In the genomic region with DNA sequence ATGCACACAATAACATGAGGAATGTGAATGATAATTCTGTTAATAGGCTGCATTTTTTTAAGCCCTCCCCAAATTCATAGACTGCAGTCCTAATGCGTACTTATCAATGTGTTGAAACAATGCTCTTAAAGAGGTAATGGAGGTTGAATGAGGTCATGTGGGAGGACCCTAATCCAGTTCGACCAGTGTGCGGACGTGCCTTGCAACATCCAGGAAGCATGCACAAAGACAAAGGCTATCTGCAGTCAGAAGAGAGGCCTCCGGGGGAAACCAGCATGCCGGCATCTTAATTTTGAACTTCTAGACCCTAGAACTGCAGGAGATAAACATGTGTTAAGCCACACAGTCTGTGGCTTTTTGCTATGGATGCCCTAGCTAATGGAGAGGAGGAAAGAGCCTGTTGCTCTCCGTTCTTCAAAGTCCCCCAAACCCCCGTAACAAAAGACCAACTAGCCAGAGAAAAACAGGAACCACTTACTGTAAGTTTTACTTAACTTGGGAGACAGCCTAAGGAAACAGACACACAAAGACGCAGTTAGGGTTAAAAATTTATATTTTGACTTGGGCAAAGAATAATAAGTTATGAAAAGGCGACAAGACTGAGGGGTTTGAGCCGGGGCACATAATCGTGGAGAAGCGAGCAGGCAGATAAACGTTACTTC, we compare ENCODE assay signal across 12 mouse cellular contexts. TPM values are rescaled to one million over a fixed set of nuclear protein-coding genes. Genes with fewer than 3 reads are reported as not detected.
DNase-seq lines count a peak whose midpoint lies in the region; ATAC-seq and TF ChIP-seq lines count a peak whose summit lies in the region.
"Had no signal": no experiment of that assay in that cellular context is flagged by ENCODE, and none has a peak within 500 bp of the region (broad histone marks: within the 10 kb centered on the region; RNA-seq: fewer than 3 reads in every experiment).

No protein-coding gene starts in this region.

- H3K4me1 ChIP-seq in lung, embryonic 14.5 days (ENCODE audit: insufficient read depth), result no peaks in the 10 kb centered on the region
- H3K4me1 ChIP-seq in lung, adult 2 months (ENCODE audit: control insufficient read depth, insufficient read depth, low read length), result no peaks in the 10 kb centered on the region
- no peaks in the 10 kb centered on the region for H3K4me1 ChIP-seq in liver, embryonic 15.5 days (replicated peaks)
- H3K4me1 ChIP-seq in forebrain, embryonic 16.5 days (replicated peaks; ENCODE audit: control insufficient read depth, insufficient read depth, low read length), result no peaks in the 10 kb centered on the region
- H3K4me1 ChIP-seq: limb, embryonic 15.5 days; midbrain, embryonic 12.5 days had no signal

- TF ChIP-seq CTCF in lung, embryonic 14.5 days (IDR thresholded peaks at IDR 0.05; ENCODE audit: low read depth), result no peak
- TF ChIP-seq CTCF in lung, adult 2 months (IDR thresholded peaks at IDR 0.05; ENCODE audit: insufficient read depth, low read length), result no peak

- no peak overlapping the region for H3K9ac ChIP-seq in lung, embryonic 14.5 days
- no peak overlapping the region for H3K9ac ChIP-seq in liver, embryonic 15.5 days
- H3K9ac ChIP-seq in forebrain, embryonic 16.5 days (replicated peaks; ENCODE audit: low read depth, low read length), result no peak overlapping the region
- H3K9ac ChIP-seq: limb, embryonic 15.5 days; midbrain, embryonic 12.5 days had no signal

- ATAC-seq in lung, embryonic 14.5 days (ENCODE audit: insufficient read depth), result no peak
- ATAC-seq in hematopoietic stem cell, adult 5-6 weeks (replicated peaks in 1 of 2; ENCODE audit: insufficient read depth in 1 of 2, low FRiP score in 2 of 2, low TSS enrichment in 1 of 2, low read depth in 1 of 2, poor library complexity in 2 of 2, severe bottlenecking in 2 of 2), result peak; percentile 70 to 85; a peak in 3 of 4 replicates
- ATAC-seq in liver, embryonic 15.5 days (ENCODE audit: insufficient read depth), result peak; percentile 44; the same call in 1 of the 2 replicates
- peak; percentile 61 for ATAC-seq in monocyte, adult 5-6 weeks (replicated peaks; ENCODE audit: insufficient number of reproducible peaks, low FRiP score, low TSS enrichment, poor library complexity, severe bottlenecking)
- ATAC-seq in forebrain, embryonic 16.5 days, result no peak
- ATAC-seq: hindbrain, postnatal 0 days had no signal

- H3K36me3 ChIP-seq in lung, embryonic 14.5 days (ENCODE audit: insufficient read depth), result no peaks in the 10 kb centered on the region
- no peaks in the 10 kb centered on the region for H3K36me3 ChIP-seq in liver, embryonic 15.5 days (replicated peaks)
- H3K36me3 ChIP-seq in forebrain, embryonic 16.5 days (ENCODE audit: control insufficient read depth, insufficient read depth), result no peaks in the 10 kb centered on the region
- H3K36me3 ChIP-seq: limb, embryonic 15.5 days; midbrain, embryonic 12.5 days had no signal

- H3K27me3 ChIP-seq in lung, embryonic 14.5 days (ENCODE audit: insufficient read depth, low read length), result no peaks in the 10 kb centered on the region
- peaks cover 34% of the 10 kb centered on the region for H3K27me3 ChIP-seq in liver, embryonic 15.5 days
- H3K27me3 ChIP-seq in forebrain, embryonic 16.5 days (replicated peaks; ENCODE audit: control insufficient read depth, insufficient read depth, low read length), result no peaks in the 10 kb centered on the region
- H3K27me3 ChIP-seq: midbrain, embryonic 12.5 days had no signal

- H3K4me3 ChIP-seq in lung, embryonic 14.5 days (ENCODE audit: low read depth, low read length), result no peak overlapping the region
- H3K4me3 ChIP-seq in lung, adult 2 months (replicated peaks; ENCODE audit: extremely low read depth, low read depth, low read length), result no peak overlapping the region
- no peak overlapping the region for H3K4me3 ChIP-seq in liver, embryonic 15.5 days (replicated peaks)
- no peak overlapping the region for H3K4me3 ChIP-seq in forebrain, embryonic 16.5 days (replicated peaks; ENCODE audit: low read length)
- H3K4me3 ChIP-seq: limb, embryonic 15.5 days; midbrain, embryonic 12.5 days had no signal

- H3K4me2 ChIP-seq in lung, embryonic 14.5 days, result no peak overlapping the region
- no peak overlapping the region for H3K4me2 ChIP-seq in liver, embryonic 15.5 days
- H3K4me2 ChIP-seq in forebrain, embryonic 16.5 days (ENCODE audit: low read length), result no peak overlapping the region
- H3K4me2 ChIP-seq: limb, embryonic 15.5 days; midbrain, embryonic 12.5 days had no signal

- H3K27ac ChIP-seq in lung, embryonic 14.5 days (ENCODE audit: low read depth), result no peak overlapping the region
- H3K27ac ChIP-seq in liver, embryonic 15.5 days (replicated peaks), result no peak overlapping the region
- H3K27ac ChIP-seq in forebrain, embryonic 16.5 days (ENCODE audit: low read length), result no peak overlapping the region
- H3K27ac ChIP-seq: hindbrain, postnatal 0 days; kidney, postnatal 0 days; limb, embryonic 15.5 days; midbrain, embryonic 12.5 days had no signal

- H3K9me3 ChIP-seq in lung, embryonic 14.5 days (ENCODE audit: low read depth, low read length), result no peaks in the 10 kb centered on the region
- H3K9me3 ChIP-seq in liver, embryonic 15.5 days (replicated peaks), result no peaks in the 10 kb centered on the region
- H3K9me3 ChIP-seq in forebrain, embryonic 16.5 days (ENCODE audit: control insufficient read depth, low read length), result no peaks in the 10 kb centered on the region
- H3K9me3 ChIP-seq: limb, embryonic 15.5 days; midbrain, embryonic 12.5 days had no signal

- no peak for TF ChIP-seq POLR2A in lung, adult 2 months (IDR thresholded peaks at IDR 0.05; ENCODE audit: borderline replicate concordance, extremely low read depth, low read depth, low read length)

- WGBS in lung, embryonic 14.5 days, result 52% methylated on average over 14 of the region's 14 CpGs
- WGBS in lung, adult 2 months, result 50% methylated on average over 14 of the region's 14 CpGs
- 31% methylated on average over 14 of the region's 14 CpGs for WGBS in liver, embryonic 15.5 days (ENCODE audit: insufficient replicate concordance)
- WGBS in forebrain, embryonic 16.5 days, result 71% methylated on average over 14 of the region's 14 CpGs

- DNase-seq in lung, embryonic 14.5 days, result peak; percentile 27
- DNase-seq in lung, adult 2 months, result no peak
- DNase-seq in kidney, adult 9 months, result no peak
- DNase-seq: cerebellum, postnatal 36 days had no signal

RNA-seq across cellular contexts. Expression of a gene that starts 1.1 kb away (rescaled TPM):
- 21.5 and 22.9 TPM in 2 replicates for polyA plus RNA-seq in lung, embryonic 14.5 days (2014; fragmentation: Nextera tagmentation; extraction: Ambion mirVana)
- polyA plus RNA-seq in lung, adult 2 months (2012; rRNA removed), result 43.3 and 56.6 TPM in 2 replicates
- total RNA-seq in hematopoietic stem cell, adult 5-6 weeks (2017), result 5.2 and 5.5 TPM in 2 replicates
- polyA plus RNA-seq in liver, embryonic 15.5 days (2015; fragmentation: Nextera tagmentation; extraction: Ambion mirVana), result 1.7 and 1.9 TPM in 2 replicates
- total RNA-seq in monocyte, adult 5-6 weeks (2017), result 1.7 to 3.5 TPM (median 2.7 TPM) in 3 replicates
- 36.6 and 39.4 TPM in 2 replicates for polyA plus RNA-seq in forebrain, embryonic 16.5 days (2015; fragmentation: Nextera tagmentation; extraction: Ambion mirVana)

Comparison
In these comparisons a context has a peak if more than half of its experiments do, and no peak if none do; other contexts are left out.
1. ATAC-seq: peak in hematopoietic stem cell, adult 5-6 weeks (2 of 2), liver, embryonic 15.5 days (single experiment) and monocyte, adult 5-6 weeks (single experiment); none in lung, embryonic 14.5 days (single experiment) and forebrain, embryonic 16.5 days (single experiment).